Mouse (Mus musculus) heart, postnatal 14 days (tissue): ENCODE results near the gene Abcb6. TPM values are rescaled to one million over a fixed set of nuclear protein-coding genes. Genes with fewer than 3 reads are reported as not detected.

Experiments used
- DNase-seq, 2 experiments: peaks; one replicate each; pipeline ENCODE4 v3.0.0; 2021 to 2022
- intact Hi-C: fragments of 180-260 bp; cut with DNase I; formaldehyde crosslinking; loops from one replicate; pipeline ENCODE4 v1.15.1; 2025
- total RNA-seq, 2 experiments: library from RNA; stranded (reverse); gene quantifications; 2 replicates each; pipeline ENCODE4 v1.2.3; 2021

The Abcb6 gene
- total RNA-seq, 2 experiments from 2014 or later, result 25.7 to 26.4 TPM

DNA sequence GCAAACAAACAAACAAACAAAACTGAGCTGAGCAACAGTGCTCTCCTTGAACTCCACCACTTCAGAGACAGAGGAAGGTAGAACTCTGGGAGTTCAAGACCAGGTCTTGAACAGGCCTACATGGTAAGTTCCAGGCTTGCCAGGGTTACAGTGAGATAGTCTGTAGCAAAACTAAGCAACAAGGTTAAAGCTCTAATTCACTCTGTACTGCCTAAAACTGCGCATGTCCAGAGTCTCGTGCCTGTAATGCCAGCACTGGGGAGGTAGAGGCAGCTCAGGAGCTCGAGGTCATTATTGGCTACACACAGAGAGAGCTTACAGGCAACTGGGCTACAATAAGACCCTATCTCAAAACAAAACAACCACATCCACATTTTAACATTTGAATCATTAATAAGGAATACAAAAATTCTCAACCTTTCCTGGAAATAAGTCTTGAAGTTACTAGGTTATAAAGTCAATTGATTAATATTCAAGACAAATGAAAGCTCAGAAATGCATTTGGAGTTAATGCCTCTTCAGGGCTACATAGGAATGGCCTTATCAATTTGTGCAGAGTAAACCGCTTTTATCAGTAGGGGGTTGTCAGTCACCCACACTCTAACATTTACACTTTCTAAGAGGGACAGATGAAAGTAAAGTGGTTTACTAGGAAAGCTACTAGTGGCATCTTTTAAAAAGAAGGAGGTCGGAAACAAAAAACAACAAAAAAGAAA, 20.5 kb downstream of the Abcb6 start:
- DNase-seq, result no peak
- intact Hi-C loops, result no loop called here

DNA sequence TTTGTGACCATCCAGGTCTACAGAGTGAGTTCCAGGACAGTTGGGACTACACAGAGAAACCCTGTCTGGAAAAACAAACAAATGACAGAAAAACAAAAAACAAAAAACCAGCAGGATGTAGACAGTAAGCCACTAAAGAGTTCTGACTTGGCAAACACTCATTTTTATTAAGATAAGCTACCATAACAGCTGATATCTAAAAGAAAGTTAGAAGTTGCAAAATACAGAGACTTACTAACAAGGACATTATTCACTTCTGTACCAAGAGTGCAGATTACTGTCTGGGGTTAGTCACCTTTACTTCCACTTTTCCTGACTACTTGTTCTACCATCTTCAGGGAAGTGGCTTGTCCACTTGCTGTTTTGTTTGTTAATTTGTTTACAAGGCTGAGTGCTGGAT, 21.2 kb downstream of the Abcb6 start:
- intact Hi-C loops, result no loop called here

GRCm38 (mm10) chr1:75155837-75156236, 24.4 kb downstream of the Abcb6 start:
- intact Hi-C loops, result no loop called here
- DNase-seq, result no peak

More for the DNA sequence above, 21.2 kb downstream of the Abcb6 start:
- DNase-seq, result no peak

- intact Hi-C loops, result no loop called here
- DNase-seq, result no peak
Observed at GRCm38 (mm10) chr1:75148727-75149126, 31.5 kb downstream of the Abcb6 start.

DNA sequence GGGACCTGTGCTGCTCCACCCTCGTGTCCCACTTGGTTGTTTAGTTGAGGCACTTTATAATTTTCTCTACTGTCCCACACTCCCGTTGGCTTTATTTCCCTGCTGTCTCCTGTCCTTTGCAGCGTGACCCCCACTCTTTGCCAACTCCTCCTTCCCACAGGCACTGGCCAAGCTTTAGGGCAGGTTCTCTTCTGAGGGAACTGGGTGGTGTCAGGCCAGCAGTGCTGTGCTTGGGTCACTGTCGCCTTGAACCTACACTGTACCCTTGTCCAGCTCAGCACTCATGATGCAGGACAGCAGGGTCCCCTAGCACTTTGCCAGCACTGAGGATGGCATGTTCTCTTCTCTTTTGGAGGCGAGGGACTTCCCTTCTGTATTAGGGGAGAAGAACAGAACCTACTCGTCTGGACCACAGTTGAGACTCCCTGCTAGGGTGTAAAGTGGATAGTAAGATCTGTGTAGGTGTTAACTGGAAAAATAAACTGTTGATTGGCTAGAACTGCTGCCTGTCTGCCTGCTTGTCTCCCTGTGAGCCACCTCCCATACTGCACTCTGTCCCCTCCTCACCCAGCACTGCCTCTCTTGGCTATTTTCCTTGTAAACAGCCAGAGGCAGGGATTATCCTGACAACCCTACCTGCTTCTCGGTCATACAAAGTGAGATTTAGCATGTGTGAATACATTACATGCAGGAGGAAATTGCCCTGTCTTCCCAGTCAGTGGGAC, 32.6 kb downstream of the Abcb6 start:
- DNase-seq, result no peak
- intact Hi-C loops, result no loop called here

- intact Hi-C loops, result no loop called here
- no peak for DNase-seq
Observed at GRCm38 (mm10) chr1:75145589-75145988, 34.6 kb downstream of the Abcb6 start.

DNA sequence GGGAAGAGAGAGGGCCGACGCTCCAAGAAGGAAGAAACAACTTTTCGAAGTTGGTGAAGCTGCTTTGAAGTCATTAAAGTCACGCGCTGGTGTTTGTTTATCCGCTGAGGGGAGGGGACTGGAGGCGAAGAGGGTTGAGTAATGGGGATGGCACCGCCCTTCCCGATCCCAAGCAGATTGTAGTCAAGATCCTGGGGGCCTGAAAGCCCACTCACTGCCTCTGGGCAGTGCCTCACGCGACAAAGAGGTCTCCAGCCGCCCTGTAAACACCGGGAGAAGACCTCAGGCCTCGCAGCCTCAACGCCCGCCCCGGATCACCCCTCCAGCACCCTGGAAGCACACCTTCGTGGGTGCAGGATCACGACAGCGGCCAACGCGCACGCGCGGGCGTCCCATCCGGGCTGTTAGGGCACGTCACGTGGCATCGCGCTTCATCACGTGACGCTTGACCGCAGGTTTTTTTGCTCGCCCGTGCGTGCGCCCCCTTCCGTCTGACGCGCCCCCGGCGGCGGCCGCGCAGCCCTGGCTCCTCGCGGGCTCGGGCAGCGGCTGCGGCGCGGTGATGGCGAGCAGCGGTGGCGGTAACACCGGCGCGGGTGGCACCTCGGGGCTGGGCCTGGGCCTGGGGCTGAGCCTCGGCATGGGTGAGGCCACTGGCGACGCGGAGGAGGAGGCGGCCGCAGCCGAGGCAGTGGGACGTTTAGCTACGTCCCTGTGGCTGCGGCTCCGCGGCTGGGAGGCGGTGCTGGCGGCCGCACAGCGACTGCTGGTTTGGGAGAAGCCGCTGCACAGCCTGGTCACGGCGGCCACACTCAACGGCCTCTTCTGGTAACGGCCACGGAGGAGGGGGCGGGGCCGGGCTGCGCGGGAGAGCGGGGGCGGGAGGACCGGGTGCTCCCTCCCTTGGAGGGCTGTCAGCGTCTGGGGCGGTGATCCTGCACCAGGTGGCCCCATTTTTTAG, 37.6 kb downstream of the Abcb6 start, which contains the start of the genes Cnppd1 and Retreg2:
TSS of gene Cnppd1 (minus strand) at position 411 of the 961 bp plus-strand sequence.
TSS of gene Retreg2 (plus strand) at position 478 of the 961 bp plus-strand sequence.
- DNase-seq, result peak; percentile 97 to 98
- intact Hi-C loops, result loop anchor here (2.0 kb wide), 2 partner anchors 24 to 66 kb away; no protein-coding TSS in a partner anchor

DNA sequence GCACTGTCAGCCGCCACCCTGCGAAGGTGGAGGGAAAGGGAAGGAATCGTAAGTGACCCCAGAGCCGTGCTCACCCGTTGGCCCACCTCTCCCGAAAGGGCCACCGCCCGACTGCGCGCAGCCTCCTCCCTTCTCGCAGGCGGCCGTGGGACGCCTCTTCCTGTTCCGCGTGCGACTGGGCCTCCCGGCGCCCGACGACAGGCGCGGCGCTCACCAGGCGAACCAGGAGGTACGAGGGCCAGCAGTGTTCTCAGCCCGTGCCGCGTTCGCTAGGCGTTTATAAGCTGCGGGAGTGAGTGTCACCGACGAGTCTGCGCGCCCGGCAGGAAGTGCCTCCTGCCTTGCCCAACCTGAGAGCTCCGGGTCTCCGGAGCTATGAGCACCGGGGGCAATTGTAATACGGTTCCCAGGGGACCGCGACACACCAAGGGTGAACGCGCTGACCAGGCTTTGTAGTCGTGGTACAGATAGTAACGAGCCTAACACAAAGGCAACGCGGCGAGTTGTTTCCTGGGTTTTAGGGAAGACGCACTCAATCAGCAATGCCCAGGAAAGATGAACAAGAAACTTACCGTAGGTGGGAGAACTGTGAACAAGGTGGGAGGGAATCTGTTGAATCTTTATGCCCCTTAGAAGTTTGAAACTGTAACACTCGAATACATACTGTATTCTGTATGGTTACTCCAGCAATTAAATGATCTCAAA, 38.6 kb downstream of the Abcb6 start:
- intact Hi-C loops, result loop anchor here (2.0 kb wide), 2 partner anchors 25 to 67 kb away; no protein-coding TSS in a partner anchor

GRCm38 (mm10) chr1:75140601-75141190, 39.5 kb downstream of the Abcb6 start:
- no peak for DNase-seq
- intact Hi-C loops, result no loop called here

More for the DNA sequence above, 38.6 kb downstream of the Abcb6 start:
- DNase-seq, result peak; percentile 77 to 82

DNA sequence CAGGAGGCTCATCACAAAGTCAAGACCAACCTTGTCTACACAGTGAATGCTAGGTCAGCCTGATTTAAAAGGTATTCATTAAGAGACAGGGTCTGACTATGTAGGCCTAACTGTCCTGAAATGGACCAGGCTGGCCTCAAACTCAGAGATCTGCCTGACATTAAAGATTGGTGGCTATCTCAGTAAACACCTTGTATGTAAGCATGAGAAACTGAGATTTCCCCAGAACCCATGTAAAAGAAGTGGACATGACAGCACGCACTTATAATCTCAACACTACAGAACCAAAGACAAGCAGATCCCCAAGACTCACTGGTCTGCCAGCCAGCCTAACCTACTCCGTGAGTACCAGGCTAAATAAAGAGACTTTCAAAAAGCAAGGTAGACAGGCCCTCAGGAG, 41.7 kb downstream of the Abcb6 start:
- no peak for DNase-seq
- intact Hi-C loops, result no loop called here

GRCm38 (mm10) chr1:75136730-75137129, 43.5 kb downstream of the Abcb6 start:
- no peak for DNase-seq
- intact Hi-C loops, result no loop called here

DNA sequence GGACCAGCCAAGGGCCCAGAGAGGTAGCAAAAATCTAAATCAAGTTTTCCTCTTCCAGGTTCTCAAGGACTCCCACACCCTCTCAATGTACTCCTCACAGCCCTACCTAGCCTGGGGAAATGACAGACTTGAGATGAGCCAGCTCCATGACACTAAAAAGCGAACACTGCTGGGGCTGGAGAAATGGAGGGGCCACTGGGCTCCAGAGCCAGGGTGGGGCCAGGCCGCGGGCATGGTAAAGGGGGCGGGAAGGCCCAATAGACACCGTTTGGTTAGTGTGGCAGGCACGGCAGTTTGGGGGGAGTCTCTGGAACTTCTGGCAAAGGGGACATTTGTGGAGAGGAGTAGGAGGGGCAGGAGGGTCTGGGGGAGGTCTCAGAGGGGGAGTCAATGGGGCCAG, 43.9 kb downstream of the Abcb6 start:
- intact Hi-C loops, result no loop called here
- DNase-seq, result no peak

DNA sequence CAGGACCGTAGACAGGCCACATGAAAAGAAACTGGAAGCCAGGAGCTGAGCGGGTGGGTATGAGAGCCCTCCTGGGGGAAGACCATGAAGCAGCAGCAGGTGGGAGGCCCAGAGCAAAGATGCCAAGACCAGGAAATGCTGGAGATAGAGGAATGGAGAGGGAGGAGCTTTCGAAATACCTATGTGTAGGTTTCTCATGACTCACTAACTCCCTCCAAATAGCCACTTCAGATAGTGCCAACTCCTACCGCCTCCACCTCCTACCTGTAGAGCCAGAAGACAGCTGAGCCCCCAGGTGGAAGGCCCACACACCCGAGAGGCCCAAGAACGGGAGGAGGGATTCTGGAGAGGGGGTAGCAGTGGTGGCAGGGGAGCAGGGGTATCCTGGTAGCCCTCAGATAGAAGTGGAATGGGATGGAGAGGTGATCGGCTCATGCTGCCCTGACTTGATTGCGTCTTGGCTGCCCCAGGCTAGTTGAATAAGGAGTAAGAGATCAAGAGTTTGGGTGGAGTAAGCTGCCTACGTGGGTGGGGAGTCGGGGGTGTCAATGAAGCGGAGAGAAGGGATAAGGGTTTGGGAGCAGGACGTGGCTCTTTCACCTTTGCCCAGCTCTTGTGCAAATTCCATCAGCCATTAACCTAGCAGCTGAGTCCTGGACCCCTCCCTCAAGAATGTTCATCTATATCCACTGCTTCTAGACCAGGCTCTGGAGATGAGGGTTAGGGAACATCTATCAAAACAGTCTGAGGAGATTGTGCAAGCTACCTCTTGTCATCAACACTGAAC, 46.6 kb downstream of the Abcb6 start, which contains the start of gene Slc23a3:
TSS of gene Slc23a3 (minus strand) at position 470 of the 787 bp plus-strand sequence.
- no peak for DNase-seq
- intact Hi-C loops, result no loop called here

GRCm38 (mm10) chr1:75128641-75129040, 51.6 kb downstream of the Abcb6 start:
- intact Hi-C loops, result no loop called here

GRCm38 (mm10) chr1:75125418-75125817, 54.8 kb downstream of the Abcb6 start:
- DNase-seq, result no peak

More at GRCm38 (mm10) chr1:75128641-75129040, 51.6 kb downstream of the Abcb6 start:
- no peak for DNase-seq

DNA sequence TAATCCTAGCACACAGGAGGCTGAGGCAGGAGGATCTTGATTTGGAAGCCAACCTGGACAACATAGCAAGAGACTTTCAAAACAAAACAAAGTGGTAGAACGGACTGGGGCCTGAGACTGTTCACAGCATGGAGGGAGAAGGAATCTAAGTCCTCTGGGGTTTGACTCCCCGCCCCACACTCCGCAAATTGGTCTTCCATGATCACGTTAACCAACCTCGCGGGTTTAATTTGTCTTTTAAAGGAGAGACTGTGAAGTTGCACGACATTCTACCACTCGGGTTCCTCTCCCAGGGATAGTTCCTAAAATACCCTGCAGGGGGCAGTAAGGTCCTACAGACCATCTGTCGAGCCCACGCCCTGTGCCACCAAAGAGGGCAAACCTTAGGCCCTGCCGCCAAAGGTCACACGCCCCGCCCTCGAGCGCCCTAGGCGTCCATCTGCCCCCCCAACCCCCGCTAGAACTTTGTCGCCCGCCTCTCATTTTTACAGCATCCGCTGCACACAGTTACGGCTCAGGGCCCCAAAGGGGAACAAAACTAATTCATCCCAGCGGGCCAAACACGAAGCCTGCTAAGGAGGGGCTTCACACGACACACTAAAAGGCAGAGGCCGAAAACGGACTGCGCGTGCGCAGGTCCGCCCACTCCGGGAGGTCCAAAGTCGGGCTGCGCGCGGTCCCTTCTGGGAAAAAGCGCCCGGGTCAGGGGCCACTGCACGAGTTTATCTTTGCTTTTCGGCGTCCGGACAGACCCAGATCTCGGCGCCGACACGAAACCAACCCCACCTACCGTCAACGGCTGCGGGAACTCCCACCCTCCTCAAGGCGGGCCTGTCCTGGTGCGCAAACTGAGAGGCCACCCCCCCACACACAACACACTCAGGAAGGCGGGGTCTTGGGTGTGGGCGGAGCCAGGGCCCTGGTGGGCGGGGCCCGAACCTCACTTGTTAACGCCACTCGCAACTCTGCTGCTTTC, 55.6 kb downstream of the Abcb6 start, which contains the start of gene Nhej1:
TSS of gene Nhej1 (minus strand) at position 855 of the 976 bp plus-strand sequence.
- intact Hi-C loops, result no loop called here
- DNase-seq, result peak; percentile 95 to 96

More at GRCm38 (mm10) chr1:75125418-75125817, 54.8 kb downstream of the Abcb6 start:
- intact Hi-C loops, result no loop called here

DNA sequence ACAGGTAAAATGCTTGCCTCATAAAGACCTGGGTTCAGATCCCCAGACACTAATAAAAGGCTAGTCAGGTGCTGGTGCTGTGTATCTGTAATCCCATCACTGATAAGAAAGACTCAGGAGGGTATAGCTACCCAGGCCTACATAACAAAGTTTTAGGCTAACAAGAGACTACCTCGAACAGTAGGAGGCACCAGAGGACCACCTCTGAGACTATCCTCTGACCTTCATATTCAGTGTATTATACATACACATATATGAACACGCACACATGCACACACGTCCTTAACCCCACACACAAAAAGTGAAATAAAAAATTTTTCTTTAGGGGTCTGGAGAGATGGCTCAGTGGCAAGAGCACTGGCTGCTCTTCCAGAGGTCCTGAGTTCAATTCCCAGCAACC, 58.0 kb downstream of the Abcb6 start:
- intact Hi-C loops, result no loop called here

More for the DNA sequence above, 58.0 kb downstream of the Abcb6 start:
- no peak for DNase-seq
